26 mouse cellular contexts compared by ENCODE assay signal in the genomic region with DNA sequence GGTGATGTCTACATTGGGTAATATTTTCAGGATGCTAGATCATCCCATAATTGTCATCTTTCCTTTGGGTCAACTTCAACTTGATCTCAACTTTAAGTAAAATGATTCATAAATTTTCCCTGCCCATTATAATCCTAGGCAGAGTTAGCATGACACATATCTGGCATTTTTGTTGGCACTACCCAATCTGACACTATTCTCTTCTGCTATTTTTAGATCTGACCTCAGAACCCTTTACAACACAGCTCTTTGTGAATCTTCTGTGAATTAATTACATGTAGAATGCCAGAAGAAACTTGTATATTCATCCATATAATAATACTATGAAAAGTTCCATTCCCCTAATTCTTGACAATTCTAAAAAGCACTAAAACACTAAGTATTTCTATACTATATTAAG.
"Had no signal": no experiment of that assay in that cellular context is flagged by ENCODE, and none has a peak within 500 bp of the region (broad histone marks: within the 10 kb centered on the region; RNA-seq: fewer than 3 reads in every experiment).

No protein-coding gene starts in this region.

- H3K4me2 ChIP-seq: embryonic facial prominence, embryonic 12.5 days; embryonic facial prominence, embryonic 13.5 days; embryonic facial prominence, embryonic 15.5 days; forebrain, embryonic 12.5 days; forebrain, embryonic 13.5 days; forebrain, embryonic 15.5 days had no signal

- H3K36me3 ChIP-seq: embryonic facial prominence, embryonic 10.5 days; embryonic facial prominence, embryonic 12.5 days; embryonic facial prominence, embryonic 13.5 days; embryonic facial prominence, embryonic 15.5 days; forebrain, embryonic 10.5 days; forebrain, embryonic 12.5 days; forebrain, embryonic 15.5 days had no signal

- H3K4me3 ChIP-seq: embryonic facial prominence, embryonic 10.5 days; embryonic facial prominence, embryonic 12.5 days; embryonic facial prominence, embryonic 13.5 days; embryonic facial prominence, embryonic 15.5 days; erythroblast, embryonic 14.5 days; forebrain, embryonic 10.5 days; forebrain, embryonic 12.5 days; forebrain, embryonic 13.5 days; forebrain, embryonic 15.5 days; gastrocnemius, adult 2 months; heart, adult 2 months had no signal

- ATAC-seq: forebrain, embryonic 13.5 days; forebrain, embryonic 14.5 days; forebrain, embryonic 15.5 days; forebrain, embryonic 16.5 days; forebrain, postnatal 0 days had no signal

- H3K27me3 ChIP-seq: embryonic facial prominence, embryonic 12.5 days; embryonic facial prominence, embryonic 13.5 days; embryonic facial prominence, embryonic 15.5 days; forebrain, embryonic 12.5 days; forebrain, embryonic 13.5 days; forebrain, embryonic 15.5 days had no signal

- H3K9me3 ChIP-seq: embryonic facial prominence, embryonic 10.5 days; embryonic facial prominence, embryonic 12.5 days; embryonic facial prominence, embryonic 13.5 days; embryonic facial prominence, embryonic 15.5 days; forebrain, embryonic 10.5 days; forebrain, embryonic 12.5 days; forebrain, embryonic 13.5 days; forebrain, embryonic 15.5 days had no signal

- DNase-seq: cerebellum, adult 9-11 months; cerebellum, postnatal 10 days; cerebellum, postnatal 14 days; cerebellum, postnatal 25 days; cerebellum, postnatal 36 days; embryo, embryonic 11 days; forebrain, postnatal 0 days; gastrocnemius, adult 2 months; gastrocnemius, postnatal 10 days; gastrocnemius, postnatal 14 days; gastrocnemius, postnatal 25 days; gastrocnemius, postnatal 36 days; heart, adult 11 months; heart, adult 18-20 months; heart, adult 2 months had no signal

- H3K9ac ChIP-seq: embryonic facial prominence, embryonic 12.5 days; embryonic facial prominence, embryonic 13.5 days; embryonic facial prominence, embryonic 15.5 days; forebrain, embryonic 12.5 days; forebrain, embryonic 13.5 days; forebrain, embryonic 15.5 days; forebrain, postnatal 0 days had no signal

- H3K4me1 ChIP-seq: embryonic facial prominence, embryonic 10.5 days; embryonic facial prominence, embryonic 12.5 days; embryonic facial prominence, embryonic 13.5 days; embryonic facial prominence, embryonic 15.5 days; forebrain, embryonic 10.5 days; forebrain, embryonic 12.5 days; forebrain, embryonic 13.5 days; forebrain, embryonic 15.5 days had no signal

- H3K27ac ChIP-seq: embryonic facial prominence, embryonic 10.5 days; embryonic facial prominence, embryonic 12.5 days; embryonic facial prominence, embryonic 13.5 days; embryonic facial prominence, embryonic 15.5 days; forebrain, embryonic 10.5 days; forebrain, embryonic 12.5 days; forebrain, embryonic 13.5 days; forebrain, embryonic 15.5 days; gastrocnemius, adult 2 months; heart, adult 2 months had no signal
